Mouse (Mus musculus) ovary, adult 18-20 months (tissue): ENCODE results near the gene Kctd4.

Experiments
- DNase-seq: peaks from one replicate; pipeline ENCODE4 v3.0.0; 2022; ENCODE audit warnings: low spot score, mixed read lengths

The Kctd4 gene

DNA sequence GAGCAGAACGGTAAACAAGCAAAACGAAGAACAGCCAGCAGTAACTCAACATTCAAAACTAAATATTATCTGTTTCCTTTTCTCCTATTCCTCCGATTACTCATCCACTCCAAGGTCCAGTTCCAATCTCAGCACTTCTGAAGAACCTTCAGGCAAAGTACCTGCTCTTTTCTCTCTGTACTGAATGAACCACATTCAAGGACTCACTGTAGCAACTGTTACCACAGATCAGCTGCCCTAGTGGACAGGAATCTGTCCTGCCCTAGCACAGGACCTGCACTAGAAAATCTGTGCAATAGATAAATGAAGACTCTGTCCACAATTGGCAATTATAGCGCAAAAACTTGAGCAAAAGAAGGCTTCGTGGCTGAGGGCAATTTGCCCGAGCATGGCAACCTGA lies 36.1 kb downstream of the Kctd4 start:
- DNase-seq, result no peak

DNA sequence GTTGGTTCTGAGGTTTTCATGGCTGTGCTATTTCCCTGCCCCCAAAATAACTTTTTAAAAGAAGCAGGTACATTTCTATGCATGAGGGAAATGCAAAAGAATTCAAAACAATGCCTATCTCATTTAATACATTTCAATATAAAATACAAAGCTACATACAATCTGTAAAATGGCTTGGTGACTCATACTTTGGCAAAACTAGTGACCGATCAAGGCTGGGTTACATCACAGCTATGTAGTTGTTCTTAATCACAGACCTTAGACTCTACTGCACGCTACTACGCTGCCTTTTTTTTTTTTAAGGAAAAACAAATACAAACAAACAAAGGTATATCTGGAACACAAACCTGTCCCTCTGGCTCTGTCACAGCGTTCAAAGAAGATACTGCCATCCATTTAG lies 37.6 kb downstream of the Kctd4 start:
- DNase-seq, result no peak

GRCm38 (mm10) chr14:75998082-75998481 lies 43.3 kb downstream of the Kctd4 start:
- DNase-seq, result no peak

DNA sequence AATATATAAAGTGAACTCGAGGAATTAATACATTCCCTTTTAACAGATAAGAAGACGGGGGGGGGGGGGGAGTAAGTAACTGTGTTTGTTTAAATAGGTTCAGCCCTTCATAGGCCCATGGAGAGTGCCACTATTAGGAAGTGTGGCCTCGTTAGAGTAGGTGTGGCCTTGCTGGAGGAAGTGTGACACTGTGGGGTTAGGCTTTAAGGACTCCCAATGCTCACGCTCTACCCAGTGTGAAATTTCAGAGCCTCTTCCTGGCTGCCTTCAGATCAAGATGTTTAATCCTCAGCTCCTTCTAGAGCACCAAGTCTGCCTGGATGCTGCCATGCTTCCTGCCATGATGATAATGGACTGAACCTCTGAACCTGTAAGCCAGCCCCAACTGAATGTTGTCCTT lies 47.0 kb downstream of the Kctd4 start:
- no peak for DNase-seq

- DNase-seq, result no peak
Observed at GRCm38 (mm10) chr14:76005011-76005410, 50.2 kb downstream of the Kctd4 start.

DNA sequence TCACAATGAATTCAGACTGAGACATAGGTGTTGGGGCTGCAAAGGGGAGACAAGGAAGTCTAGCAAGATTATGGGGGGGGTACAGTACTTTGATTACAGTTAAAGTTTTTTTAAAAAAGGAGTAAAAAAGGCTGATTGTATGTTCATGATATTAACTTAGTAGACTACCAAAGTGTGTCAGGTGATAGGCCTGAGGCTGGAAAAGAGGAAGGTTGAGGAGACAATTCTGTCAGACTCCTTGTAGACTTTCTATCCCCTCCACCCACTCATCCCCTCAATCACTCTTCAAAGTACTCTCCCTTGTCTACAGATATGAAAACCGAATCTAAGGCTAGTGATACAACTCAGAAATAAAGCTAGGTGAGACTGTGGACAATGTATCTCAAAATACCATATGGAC lies 53.4 kb downstream of the Kctd4 start:
- no peak for DNase-seq

- no peak for DNase-seq
Observed at GRCm38 (mm10) chr14:76009185-76009584, 54.4 kb downstream of the Kctd4 start.

- peak; percentile 89 for DNase-seq
Observed at GRCm38 (mm10) chr14:76010102-76011061, 55.6 kb downstream of the Kctd4 start, which contains the start of gene Gtf2f2. Gtf2f2 (minus strand) TSS chr14:76010865.

GRCm38 (mm10) chr14:76011062-76011457 lies 56.3 kb downstream of the Kctd4 start:
- DNase-seq, result no peak

- DNase-seq, result no peak
Observed at GRCm38 (mm10) chr14:76014331-76014730, 59.5 kb downstream of the Kctd4 start.
